Mouse (Mus musculus): ENCODE data around the gene Olfr23. TPM values are rescaled to one million over a fixed set of nuclear protein-coding genes. Genes with fewer than 3 reads are reported as not detected.

Gene Olfr23
- not detected in 2 replicates for polyA plus RNA-seq (2015; fragmentation: Nextera tagmentation; extraction: Ambion mirVana)

GRCm38 (mm10) chr11:73936377-73936776 lies at the start of gene Olfr23:
TSS of gene Olfr23 (plus strand) at chr11:73936677.

GRCm38 (mm10) chr11:73890671-73891070 lies 45.8 kb upstream of the Olfr23 start, which contains the start of gene Olfr394:
TSS of gene Olfr394 (minus strand) at chr11:73890771.

GRCm38 (mm10) chr11:73909199-73909598 lies 27.3 kb upstream of the Olfr23 start, which contains the start of gene Olfr395:
TSS of gene Olfr395 (minus strand) at chr11:73909299.

GRCm38 (mm10) chr11:73960517-73960916 lies 24.0 kb downstream of the Olfr23 start, which contains the start of gene Olfr397:
TSS of gene Olfr397 (plus strand) at chr11:73960817.

DNA sequence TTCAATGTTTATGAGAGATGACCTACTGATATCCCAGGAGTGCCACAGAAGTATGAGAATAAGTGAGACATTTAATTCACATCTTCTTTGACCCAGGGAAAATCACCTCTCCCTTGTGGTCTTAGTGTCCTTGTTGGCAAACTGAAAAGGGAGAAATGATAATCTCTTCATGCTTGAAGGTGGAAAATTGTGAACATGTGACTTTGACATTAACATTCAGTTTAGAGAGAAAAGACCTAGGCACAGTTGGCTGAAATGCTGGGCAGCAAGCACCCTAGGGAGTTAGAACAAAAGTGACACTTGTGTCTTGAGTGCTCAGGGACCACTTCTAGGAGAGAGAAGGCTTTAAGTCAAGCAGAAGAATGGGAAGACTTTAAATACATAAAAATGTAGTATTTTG lies 53.8 kb downstream of the Olfr23 start, which contains the start of gene Olfr398:
Gene Olfr398 (minus strand): TSS at position 101 of the 400 bp plus-strand sequence.

Other genes with a start within 250 kb of the Olfr23 start
- gene Zfp735, start 247.9 kb upstream of the Olfr23 start, polyA plus RNA-seq (2015; fragmentation: Nextera tagmentation; extraction: Ambion mirVana): not detected in 2 replicates
- gene Olfr389, start 156.0 kb upstream of the Olfr23 start, polyA plus RNA-seq (2015; fragmentation: Nextera tagmentation; extraction: Ambion mirVana): not detected in 2 replicates
- gene Olfr390, start 153.7 kb upstream of the Olfr23 start, polyA plus RNA-seq (2015; fragmentation: Nextera tagmentation; extraction: Ambion mirVana): not detected in 2 replicates
- gene Olfr391-ps, start 133.6 kb upstream of the Olfr23 start, polyA plus RNA-seq (2015; fragmentation: Nextera tagmentation; extraction: Ambion mirVana): not detected in 2 replicates
- gene Olfr392, start 119.6 kb upstream of the Olfr23 start, polyA plus RNA-seq (2015; fragmentation: Nextera tagmentation; extraction: Ambion mirVana): not detected in 2 replicates
- not detected in 2 replicates for gene Olfr393, start 85.2 kb upstream of the Olfr23 start, polyA plus RNA-seq (2015; fragmentation: Nextera tagmentation; extraction: Ambion mirVana)
- not detected in 2 replicates for gene Olfr394, start 45.9 kb upstream of the Olfr23 start, polyA plus RNA-seq (2015; fragmentation: Nextera tagmentation; extraction: Ambion mirVana)
- gene Olfr395, start 27.4 kb upstream of the Olfr23 start, polyA plus RNA-seq (2015; fragmentation: Nextera tagmentation; extraction: Ambion mirVana): not detected in 2 replicates
- gene Olfr397, start 24.1 kb downstream of the Olfr23 start, polyA plus RNA-seq (2015; fragmentation: Nextera tagmentation; extraction: Ambion mirVana): not detected in 2 replicates
- gene Olfr398, start 53.7 kb downstream of the Olfr23 start, polyA plus RNA-seq (2015; fragmentation: Nextera tagmentation; extraction: Ambion mirVana): not detected in 2 replicates
- not detected in 2 replicates for gene Olfr139, start 119.9 kb downstream of the Olfr23 start, polyA plus RNA-seq (2015; fragmentation: Nextera tagmentation; extraction: Ambion mirVana)
- gene Olfr399, start 119.9 kb downstream of the Olfr23 start, polyA plus RNA-seq (2015; fragmentation: Nextera tagmentation; extraction: Ambion mirVana): not detected in 2 replicates
- not detected in 2 replicates for gene Zfp616, start 133.3 kb downstream of the Olfr23 start, polyA plus RNA-seq (2015; fragmentation: Nextera tagmentation; extraction: Ambion mirVana)
- gene Olfr401, start 177.0 kb downstream of the Olfr23 start, polyA plus RNA-seq (2015; fragmentation: Nextera tagmentation; extraction: Ambion mirVana): not detected in 2 replicates
- not detected in 2 replicates for gene Olfr402, start 216.9 kb downstream of the Olfr23 start, polyA plus RNA-seq (2015; fragmentation: Nextera tagmentation; extraction: Ambion mirVana)
- gene Olfr403, start 249.6 kb downstream of the Olfr23 start, polyA plus RNA-seq (2015; fragmentation: Nextera tagmentation; extraction: Ambion mirVana): not detected in 2 replicates